ENCODE assay signal across 8 mouse cellular contexts in genomic region chr16:92158021-92158455, GRCm38 (mm10).
DNase-seq lines count a peak whose midpoint lies in the region; ATAC-seq and TF ChIP-seq lines count a peak whose summit lies in the region.

No protein-coding gene starts in this region.

- H3K4me1 ChIP-seq in intestine, postnatal 0 days (replicated peaks; ENCODE audit: control insufficient read depth, insufficient read depth, low read length), result no peaks in the 10 kb centered on the region
- peaks cover 14% of the 10 kb centered on the region for H3K4me1 ChIP-seq in stomach, embryonic 16.5 days (ENCODE audit: control insufficient read depth, insufficient read depth, low read length)

- peak; percentile 38; the same call in 1 of the 2 replicates for ATAC-seq in intestine, postnatal 0 days
- peak; percentile 59 for ATAC-seq in stomach, embryonic 16.5 days (ENCODE audit: insufficient read depth, low FRiP score)

- WGBS in intestine, postnatal 0 days, result 6% methylated on average over 14 of the region's 14 CpGs
- 3% methylated on average over 14 of the region's 14 CpGs for WGBS in stomach, embryonic 16.5 days

- H3K36me3 ChIP-seq in intestine, postnatal 0 days (ENCODE audit: control insufficient read depth, insufficient read depth), result no peaks in the 10 kb centered on the region
- H3K36me3 ChIP-seq in stomach, embryonic 16.5 days (ENCODE audit: control insufficient read depth, insufficient read depth, low read length), result no peaks in the 10 kb centered on the region

- H3K4me2 ChIP-seq in intestine, postnatal 0 days (replicated peaks; ENCODE audit: low read depth), result peak overlapping the region; percentile 87
- H3K4me2 ChIP-seq in stomach, embryonic 16.5 days (ENCODE audit: low read depth, low read length), result peak overlapping the region; percentile 92

- H3K27me3 ChIP-seq in intestine, postnatal 0 days (replicated peaks; ENCODE audit: control insufficient read depth, insufficient read depth, low read length), result no peaks in the 10 kb centered on the region
- no peaks in the 10 kb centered on the region for H3K27me3 ChIP-seq in stomach, embryonic 16.5 days (ENCODE audit: control insufficient read depth, insufficient read depth, low read length)

- H3K9me3 ChIP-seq in intestine, postnatal 0 days (ENCODE audit: control insufficient read depth), result no peaks in the 10 kb centered on the region
- H3K9me3 ChIP-seq in stomach, embryonic 16.5 days (replicated peaks; ENCODE audit: control insufficient read depth, low read length), result no peaks in the 10 kb centered on the region

- peak overlapping the region; percentile 43 for H3K4me3 ChIP-seq in intestine, postnatal 0 days (ENCODE audit: low read depth, low read length)
- H3K4me3 ChIP-seq in stomach, embryonic 16.5 days (replicated peaks; ENCODE audit: low read length), result peak overlapping the region; percentile 52

- no peak for TF ChIP-seq CTCF in intestine, postnatal 0 days (IDR thresholded peaks at IDR 0.05; ENCODE audit: low read depth)

- intact Hi-C loops in left cerebral cortex, postnatal 14 days (cut with DNase I), result loop anchor here (5.0 kb wide), 1 partner anchor 101 kb away; the partner anchor contains the start of genes Gm49711, Mrps6 and Slc5a3

- peak overlapping the region; percentile 56; the same call in 1 of the 2 replicates for H3K9ac ChIP-seq in intestine, postnatal 0 days (ENCODE audit: low read depth, low read length)
- peak overlapping the region; percentile 72 for H3K9ac ChIP-seq in stomach, embryonic 16.5 days (ENCODE audit: low read length)

- H3K27ac ChIP-seq in intestine, postnatal 0 days (ENCODE audit: low read depth, low read length), result peak overlapping the region; percentile 60; the same call in 1 of the 2 replicates
- H3K27ac ChIP-seq in stomach, embryonic 16.5 days (ENCODE audit: low read length), result peak overlapping the region; percentile 14; the same call in 1 of the 2 replicates

- DNase-seq in adrenal gland, adult 18-20 months (ENCODE audit: low spot score in 2 of 2), result peak; percentile 32 to 40
- DNase-seq in cerebellum, postnatal 10 days, result peak; percentile 73 to 78
- peak; percentile 20 to 28 for DNase-seq in frontal cortex, postnatal 14 days (ENCODE audit: low spot score in 2 of 2)
- peak; percentile 56 to 79 for DNase-seq in left cerebral cortex, postnatal 14 days (ENCODE audit: low spot score in 2 of 2)
- DNase-seq in lung, postnatal 4 days, result peak; percentile 36 to 59
- no peak for DNase-seq in urinary bladder, adult 18-20 months (ENCODE audit: low spot score in 2 of 2)

Comparison
In these comparisons a context has a peak if more than half of its experiments do, and no peak if none do; other contexts are left out.
1. DNase-seq: peak in adrenal gland, adult 18-20 months (2 of 2), cerebellum, postnatal 10 days (2 of 2), frontal cortex, postnatal 14 days (2 of 2), left cerebral cortex, postnatal 14 days (2 of 2) and lung, postnatal 4 days (2 of 2); none in urinary bladder, adult 18-20 months (0 of 2).